Mouse (Mus musculus) midbrain, embryonic 14.5 days (tissue): ENCODE data around the gene Pwp2. TPM values are rescaled to one million over a fixed set of nuclear protein-coding genes. Genes with fewer than 3 reads are reported as not detected.

Experiments used
- ATAC-seq: fragments of 200-750 bp; cut with Nextera tagmentation; 2 replicates; pipeline ENCODE4 v1.8.0; 2017; ENCODE audit warnings: moderate number of reproducible peaks, moderate library complexity; ENCODE audit not compliant: low FRiP score, low TSS enrichment
- DNase-seq: peaks from one replicate; pipeline ENCODE4 v3.0.0-alpha.2; 2015
- H3K27ac ChIP-seq: fragments of 300-500 bp; sonication (generic); replicated peaks from 2 replicates; pipeline ENCODE4 v1.5.1; 2014; ENCODE audit warnings: mild to moderate bottlenecking, low read depth, low read length, moderate library complexity
- H3K27me3 ChIP-seq: fragments of 300-500 bp; sonication (generic); 2 replicates; pipeline ENCODE4 v1.6.1; 2014; ENCODE audit warnings: low read length, control low read depth, mixed read lengths; ENCODE audit not compliant: control insufficient read depth, insufficient read depth
- H3K36me3 ChIP-seq: fragments of 300-500 bp; sonication (generic); 2 replicates; pipeline ENCODE4 v1.6.1; 2014; ENCODE audit warnings: low read length, control low read depth; ENCODE audit not compliant: control insufficient read depth, insufficient read depth
- H3K4me1 ChIP-seq: fragments of 300-500 bp; sonication (generic); 2 replicates; pipeline ENCODE4 v1.6.1; 2014; ENCODE audit warnings: mild to moderate bottlenecking, antibody characterized with exemption, low read length, control low read depth; ENCODE audit not compliant: control insufficient read depth, insufficient read depth
- H3K4me2 ChIP-seq: fragments of 300-500 bp; sonication (generic); 2 replicates; pipeline ENCODE4 v1.6.1; 2014; ENCODE audit warnings: mild to moderate bottlenecking, low read length, moderate library complexity
- H3K4me3 ChIP-seq: fragments of 300-500 bp; sonication (generic); replicated peaks from 2 replicates; pipeline ENCODE4 v1.5.1; 2014; ENCODE audit warnings: low read depth, low read length
- H3K9ac ChIP-seq: fragments of 300-500 bp; sonication (generic); replicated peaks from 2 replicates; pipeline ENCODE4 v1.6.1; 2014; ENCODE audit warnings: mild to moderate bottlenecking, low read length, moderate library complexity
- H3K9me3 ChIP-seq: fragments of 300-500 bp; sonication (generic); 2 replicates; pipeline ENCODE4 v1.6.1; 2016; ENCODE audit warnings: low read length, control low read depth, mixed read lengths; ENCODE audit not compliant: control insufficient read depth
- WGBS: fragments of 180-500 bp; shearing (Covaris S2); extraction: QIAGEN DNeasy Blood & Tissue Kit; methylation state at CpG from one replicate; pipeline ENCODE4 v1.1.7; 2014; 5-methylcytosine and 5-hydroxymethylcytosine counted together
- polyA plus RNA-seq: library from polyadenylated mRNA; unstranded; fragments of >200 nt; fragmentation: Nextera tagmentation; extraction: Ambion mirVana; gene quantifications from 2 replicates; pipeline ENCODE4 v1.2.1, GENCODE M21; 2014

The Pwp2 gene
- polyA plus RNA-seq, 1 experiment from 2014 or later: 15.2 TPM

- peaks cover 33% of the 10 kb centered on the region for H3K36me3 ChIP-seq
- WGBS: 90% methylated on average over 16 of the region's 16 CpGs
- no peak for ATAC-seq
Measured at GRCm38 (mm10) chr10:78160369-78161095, 24.4 kb downstream of the Pwp2 start.

DNA sequence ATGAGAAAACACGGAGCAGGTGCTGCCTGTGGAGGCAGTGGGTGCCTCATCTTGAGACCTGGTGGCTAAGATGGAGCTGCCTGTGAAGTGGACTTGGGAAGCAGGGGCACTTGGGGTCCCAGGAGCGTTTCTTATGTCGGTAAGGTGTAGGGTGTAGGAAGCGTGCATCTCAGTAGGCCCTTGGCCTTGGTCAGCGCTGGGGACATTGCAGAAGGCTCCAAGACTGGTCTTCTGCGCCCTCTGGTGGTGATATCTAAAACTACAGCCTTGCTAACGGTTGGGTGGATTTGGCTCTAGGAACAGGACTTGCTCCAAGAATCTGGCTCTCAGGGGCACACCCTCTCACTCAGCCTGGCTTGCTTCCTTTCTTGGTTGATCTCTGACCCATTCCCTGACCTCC is 25.0 kb downstream of the Pwp2 start:
- Histone ChIP-seq H3K4me1 (0 out of 2 replicates have a peak, but pooled peaks cover 3% of the 10 kb centered on the region), H3K9me3 (no peaks in the 10 kb centered on the region), H3K27ac (no peak overlapping the region), H3K36me3 (peaks cover 27% of the 10 kb centered on the region), H3K27me3 (no peaks in the 10 kb centered on the region), H3K4me3 (no peak overlapping the region), H3K4me2 (peak overlapping the region; percentile 42), H3K9ac (no peak overlapping the region)
- ATAC-seq (peak; percentile 59; the same call in 1 of the 2 replicates), DNase-seq (peak; percentile 90)
- 4% methylated on average over 7 of the region's 7 CpGs for WGBS

More at GRCm38 (mm10) chr10:78160369-78161095, 24.4 kb downstream of the Pwp2 start:
- H3K9me3 ChIP-seq: no peaks in the 10 kb centered on the region
- no peaks in the 10 kb centered on the region for H3K27me3 ChIP-seq
- H3K4me1 ChIP-seq: 0 out of 2 replicates have a peak, but pooled peaks cover 3% of the 10 kb centered on the region
- no peak for DNase-seq
- no peak overlapping the region for H3K9ac ChIP-seq
- H3K27ac ChIP-seq: no peak overlapping the region
- no peak overlapping the region for H3K4me3 ChIP-seq
- no peak overlapping the region for H3K4me2 ChIP-seq

- ATAC-seq (no peak), DNase-seq (peak; percentile 71)
- Histone ChIP-seq H3K4me1 (0 out of 2 replicates have a peak, but pooled peaks cover 3% of the 10 kb centered on the region), H3K27ac (no peak overlapping the region), H3K36me3 (peaks cover 22% of the 10 kb centered on the region), H3K9ac (no peak overlapping the region), H3K4me3 (no peak overlapping the region), H3K27me3 (no peaks in the 10 kb centered on the region), H3K4me2 (peak overlapping the region; percentile 42), H3K9me3 (no peaks in the 10 kb centered on the region)
- 18% methylated on average over 17 of the region's 17 CpGs for WGBS
Measured at GRCm38 (mm10) chr10:78159252-78159878, 25.6 kb downstream of the Pwp2 start.

DNA sequence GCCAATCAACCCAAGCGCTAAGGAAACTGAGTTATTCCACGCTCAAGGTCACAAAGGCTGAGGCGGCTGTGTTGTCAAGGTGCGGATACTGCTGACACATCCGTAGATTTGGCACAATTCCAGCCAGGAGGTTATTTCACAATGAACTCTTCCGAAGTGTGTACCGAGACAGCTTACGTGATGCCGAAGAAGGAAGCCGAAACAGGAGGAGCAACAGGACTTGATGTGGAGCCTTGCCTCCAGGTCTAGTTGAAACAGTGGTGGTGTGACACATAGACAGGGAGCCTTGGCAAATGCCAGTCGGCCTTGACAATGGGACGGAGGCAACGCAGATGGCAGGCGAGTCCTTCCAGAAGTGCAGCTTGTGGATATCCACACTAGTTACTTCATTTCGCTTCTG is 26.9 kb downstream of the Pwp2 start:
- no peak overlapping the region for H3K27ac ChIP-seq
- H3K9me3 ChIP-seq: no peaks in the 10 kb centered on the region
- H3K27me3 ChIP-seq: no peaks in the 10 kb centered on the region
- 86% methylated on average over 15 of the region's 15 CpGs for WGBS
- 0 out of 2 replicates have a peak, but pooled peaks cover 3% of the 10 kb centered on the region for H3K4me1 ChIP-seq
- ATAC-seq (no peak), DNase-seq (no peak)
- no peak overlapping the region for H3K9ac ChIP-seq
- H3K36me3 ChIP-seq: peaks cover 13% of the 10 kb centered on the region
- no peak overlapping the region for H3K4me2 ChIP-seq
- no peak overlapping the region for H3K4me3 ChIP-seq

GRCm38 (mm10) chr10:78156926-78157325 is 28.0 kb downstream of the Pwp2 start:
- no peak overlapping the region for H3K27ac ChIP-seq
- no peaks in the 10 kb centered on the region for H3K9me3 ChIP-seq
- no peaks in the 10 kb centered on the region for H3K27me3 ChIP-seq
- DNase-seq (no peak), ATAC-seq (no peak)
- H3K36me3 ChIP-seq: peaks cover 5% of the 10 kb centered on the region; the same call in 1 of the 2 replicates
- no peak overlapping the region for H3K9ac ChIP-seq
- H3K4me3 ChIP-seq: no peak overlapping the region
- no peak overlapping the region for H3K4me2 ChIP-seq
- WGBS: 82% methylated on average over 6 of the region's 6 CpGs
- 0 out of 2 replicates have a peak, but pooled peaks cover 3% of the 10 kb centered on the region for H3K4me1 ChIP-seq

- DNase-seq (no peak), ATAC-seq (no peak)
- H3K27me3 ChIP-seq: no peaks in the 10 kb centered on the region
- H3K9ac ChIP-seq: no peak overlapping the region
- no peaks in the 10 kb centered on the region for H3K4me1 ChIP-seq
- no peaks in the 10 kb centered on the region for H3K9me3 ChIP-seq
- 58% methylated on average over 10 of the region's 10 CpGs for WGBS
- H3K4me2 ChIP-seq: no peak overlapping the region
- no peaks in the 10 kb centered on the region for H3K36me3 ChIP-seq
- no peak overlapping the region for H3K4me3 ChIP-seq
- H3K27ac ChIP-seq: no peak overlapping the region
Measured at GRCm38 (mm10) chr10:78148834-78149766, 35.8 kb downstream of the Pwp2 start.

GRCm38 (mm10) chr10:78147908-78148441 is 37.0 kb downstream of the Pwp2 start:
- no peak overlapping the region for H3K4me2 ChIP-seq
- H3K4me1 ChIP-seq: no peaks in the 10 kb centered on the region
- no peak overlapping the region for H3K4me3 ChIP-seq
- DNase-seq: no peak
- H3K9ac ChIP-seq: no peak overlapping the region
- H3K36me3 ChIP-seq: no peaks in the 10 kb centered on the region
- WGBS: 86% methylated on average over 4 of the region's 4 CpGs
- no peak for ATAC-seq
- no peaks in the 10 kb centered on the region for H3K9me3 ChIP-seq
- no peaks in the 10 kb centered on the region for H3K27me3 ChIP-seq
- H3K27ac ChIP-seq: no peak overlapping the region

DNA sequence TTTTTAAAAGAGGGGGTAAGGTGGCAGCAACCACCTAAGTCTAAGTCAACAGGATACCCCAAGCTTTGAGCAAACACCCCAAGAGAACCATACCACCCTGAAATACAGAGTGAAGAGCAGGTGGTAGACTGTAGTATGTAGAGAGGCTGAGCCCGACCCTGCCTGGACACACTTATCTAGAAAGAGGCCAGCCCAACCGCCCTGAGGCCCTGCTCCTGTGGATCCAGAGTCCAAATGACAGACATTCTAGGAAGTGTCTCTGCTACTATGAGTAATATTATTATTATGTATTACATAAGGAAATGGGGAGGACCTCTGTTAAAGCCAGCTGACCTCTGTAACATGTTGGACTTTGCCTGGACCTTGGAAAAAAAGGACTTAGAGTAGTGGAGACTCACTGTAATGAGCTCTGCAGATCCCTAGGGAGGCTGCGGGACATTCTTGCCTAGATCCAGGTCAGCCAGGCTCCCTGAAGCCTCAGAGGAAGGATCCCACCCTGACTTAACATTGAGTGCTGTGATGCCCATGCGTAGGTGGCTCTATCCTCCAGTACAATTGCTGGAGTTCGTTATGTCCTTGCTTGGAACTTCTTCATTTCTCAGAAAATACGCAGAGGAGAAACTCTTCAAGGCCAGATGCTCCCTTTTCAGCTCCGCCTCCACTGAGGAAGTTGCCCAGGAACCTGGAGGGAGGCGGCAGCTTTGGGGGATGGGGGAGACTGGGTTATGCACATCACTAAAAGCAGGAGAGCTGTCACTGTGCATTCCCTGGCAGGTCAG is 41.0 kb downstream of the Pwp2 start:
- H3K9ac ChIP-seq: no peak overlapping the region
- H3K27ac ChIP-seq: no peak overlapping the region
- no peaks in the 10 kb centered on the region for H3K4me1 ChIP-seq
- no peaks in the 10 kb centered on the region for H3K27me3 ChIP-seq
- no peak overlapping the region for H3K4me3 ChIP-seq
- ATAC-seq: no peak
- DNase-seq: no peak
- WGBS: 66% methylated on average over 8 of the region's 8 CpGs
- no peak overlapping the region for H3K4me2 ChIP-seq
- H3K36me3 ChIP-seq: no peaks in the 10 kb centered on the region
- no peaks in the 10 kb centered on the region for H3K9me3 ChIP-seq
